Mouse (Mus musculus): ENCODE results near the gene Sh3bgrl2. TPM values are rescaled to one million over a fixed set of nuclear protein-coding genes. Genes with fewer than 3 reads are reported as not detected.

The Sh3bgrl2 gene
- polyA plus RNA-seq, 1 experiment: 29.9 TPM

GRCm38 (mm10) chr9:83563808-83564549 lies 15.9 kb downstream of the Sh3bgrl2 start:
- no peak for TF ChIP-seq CTCF (IDR thresholded peaks at IDR 0.05; ENCODE audit: borderline replicate concordance, insufficient read depth, low read depth, low read length)
- TF ChIP-seq POLR2A (IDR thresholded peaks at IDR 0.05; ENCODE audit: borderline replicate concordance, insufficient read depth, low read length): no peak

GRCm38 (mm10) chr9:83564934-83565652 lies 17.0 kb downstream of the Sh3bgrl2 start:
- WGBS: 91% methylated on average over 13 of the region's 13 CpGs
- H3K4me3 ChIP-seq (replicated peaks; ENCODE audit: insufficient read depth, low read depth, low read length): no peak overlapping the region
- H3K27ac ChIP-seq (ENCODE audit: insufficient read depth, low read length): no peak overlapping the region
- no peak for DNase-seq
- H3K27me3 ChIP-seq (ENCODE audit: control insufficient read depth, insufficient read depth, low read length): no peaks in the 10 kb centered on the region
- TF ChIP-seq POLR2A (IDR thresholded peaks at IDR 0.05; ENCODE audit: borderline replicate concordance, insufficient read depth, low read length) (no peak), CTCF (IDR thresholded peaks at IDR 0.05; ENCODE audit: borderline replicate concordance, insufficient read depth, low read depth, low read length) (no peak)
- no peaks in the 10 kb centered on the region; the same call in 1 of the 2 replicates for H3K4me1 ChIP-seq (ENCODE audit: control insufficient read depth, insufficient read depth, low read length)

More at GRCm38 (mm10) chr9:83563808-83564549, 15.9 kb downstream of the Sh3bgrl2 start:
- H3K4me1 ChIP-seq (ENCODE audit: control insufficient read depth, insufficient read depth, low read length): no peaks in the 10 kb centered on the region; the same call in 1 of the 2 replicates
- no peak overlapping the region for H3K4me3 ChIP-seq (replicated peaks; ENCODE audit: insufficient read depth, low read depth, low read length)
- H3K27me3 ChIP-seq (ENCODE audit: control insufficient read depth, insufficient read depth, low read length): no peaks in the 10 kb centered on the region
- no peak overlapping the region for H3K27ac ChIP-seq (ENCODE audit: insufficient read depth, low read length)
- 38% methylated on average over 16 of the region's 16 CpGs for WGBS
- no peak for DNase-seq

- TF ChIP-seq POLR2A (IDR thresholded peaks at IDR 0.05; ENCODE audit: borderline replicate concordance, insufficient read depth, low read length) (no peak), CTCF (IDR thresholded peaks at IDR 0.05; ENCODE audit: borderline replicate concordance, insufficient read depth, low read depth, low read length) (no peak)
- 86% methylated on average over 6 of the region's 6 CpGs for WGBS
Observed at GRCm38 (mm10) chr9:83566141-83566540, 18.0 kb downstream of the Sh3bgrl2 start.

GRCm38 (mm10) chr9:83568125-83568524 lies 20.0 kb downstream of the Sh3bgrl2 start:
- WGBS: 97% methylated on average over 5 of the region's 5 CpGs
- no peak for TF ChIP-seq POLR2A (IDR thresholded peaks at IDR 0.05; ENCODE audit: borderline replicate concordance, insufficient read depth, low read length)
- TF ChIP-seq CTCF (IDR thresholded peaks at IDR 0.05; ENCODE audit: borderline replicate concordance, insufficient read depth, low read depth, low read length): no peak
- no peak for DNase-seq
- Histone ChIP-seq H3K27me3 (ENCODE audit: control insufficient read depth, insufficient read depth, low read length) (no peaks in the 10 kb centered on the region), H3K27ac (ENCODE audit: insufficient read depth, low read length) (no peak overlapping the region), H3K4me1 (ENCODE audit: control insufficient read depth, insufficient read depth, low read length) (no peaks in the 10 kb centered on the region; the same call in 1 of the 2 replicates), H3K4me3 (replicated peaks; ENCODE audit: insufficient read depth, low read depth, low read length) (no peak overlapping the region)

More at GRCm38 (mm10) chr9:83566141-83566540, 18.0 kb downstream of the Sh3bgrl2 start:
- Histone ChIP-seq H3K4me1 (ENCODE audit: control insufficient read depth, insufficient read depth, low read length) (no peaks in the 10 kb centered on the region; the same call in 1 of the 2 replicates), H3K27me3 (ENCODE audit: control insufficient read depth, insufficient read depth, low read length) (no peaks in the 10 kb centered on the region), H3K4me3 (replicated peaks; ENCODE audit: insufficient read depth, low read depth, low read length) (no peak overlapping the region), H3K27ac (ENCODE audit: insufficient read depth, low read length) (no peak overlapping the region)
- DNase-seq: no peak

GRCm38 (mm10) chr9:83568937-83569336 lies 20.8 kb downstream of the Sh3bgrl2 start:
- no peaks in the 10 kb centered on the region; the same call in 1 of the 2 replicates for H3K4me1 ChIP-seq (ENCODE audit: control insufficient read depth, insufficient read depth, low read length)
- no peaks in the 10 kb centered on the region for H3K27me3 ChIP-seq (ENCODE audit: control insufficient read depth, insufficient read depth, low read length)
- no peak overlapping the region for H3K27ac ChIP-seq (ENCODE audit: insufficient read depth, low read length)
- 51% methylated on average over 3 of the region's 3 CpGs for WGBS
- no peak overlapping the region for H3K4me3 ChIP-seq (replicated peaks; ENCODE audit: insufficient read depth, low read depth, low read length)
- TF ChIP-seq CTCF (IDR thresholded peaks at IDR 0.05; ENCODE audit: borderline replicate concordance, insufficient read depth, low read depth, low read length) (no peak), POLR2A (IDR thresholded peaks at IDR 0.05; ENCODE audit: borderline replicate concordance, insufficient read depth, low read length) (no peak)
- DNase-seq: no peak

GRCm38 (mm10) chr9:83569898-83570297 lies 21.8 kb downstream of the Sh3bgrl2 start:
- no peak for DNase-seq
- TF ChIP-seq CTCF (IDR thresholded peaks at IDR 0.05; ENCODE audit: borderline replicate concordance, insufficient read depth, low read depth, low read length) (no peak), POLR2A (IDR thresholded peaks at IDR 0.05; ENCODE audit: borderline replicate concordance, insufficient read depth, low read length) (no peak)
- WGBS: 85% methylated on average over 7 of the region's 7 CpGs
- Histone ChIP-seq H3K4me1 (ENCODE audit: control insufficient read depth, insufficient read depth, low read length) (no peaks in the 10 kb centered on the region; the same call in 1 of the 2 replicates), H3K4me3 (replicated peaks; ENCODE audit: insufficient read depth, low read depth, low read length) (no peak overlapping the region), H3K27me3 (ENCODE audit: control insufficient read depth, insufficient read depth, low read length) (no peaks in the 10 kb centered on the region), H3K27ac (ENCODE audit: insufficient read depth, low read length) (no peak overlapping the region)

GRCm38 (mm10) chr9:83571315-83571714 lies 23.2 kb downstream of the Sh3bgrl2 start:
- no peak overlapping the region for H3K4me3 ChIP-seq (replicated peaks; ENCODE audit: insufficient read depth, low read depth, low read length)
- DNase-seq: no peak
- no peaks in the 10 kb centered on the region for H3K27me3 ChIP-seq (ENCODE audit: control insufficient read depth, insufficient read depth, low read length)
- no peaks in the 10 kb centered on the region; the same call in 1 of the 2 replicates for H3K4me1 ChIP-seq (ENCODE audit: control insufficient read depth, insufficient read depth, low read length)
- TF ChIP-seq CTCF (IDR thresholded peaks at IDR 0.05; ENCODE audit: borderline replicate concordance, insufficient read depth, low read depth, low read length) (no peak), POLR2A (IDR thresholded peaks at IDR 0.05; ENCODE audit: borderline replicate concordance, insufficient read depth, low read length) (no peak)
- H3K27ac ChIP-seq (ENCODE audit: insufficient read depth, low read length): no peak overlapping the region
- WGBS: 62% methylated on average over 3 of the region's 3 CpGs

All from cerebellum, adult 2 months (tissue).